Mouse (Mus musculus): ENCODE measurements around the gene Prss41. TPM values are rescaled to one million over a fixed set of nuclear protein-coding genes. Genes with fewer than 3 reads are reported as not detected.

The Prss41 gene
- total and polyA plus RNA-seq, 2 experiments from 2014 or later = not detected

DNA sequence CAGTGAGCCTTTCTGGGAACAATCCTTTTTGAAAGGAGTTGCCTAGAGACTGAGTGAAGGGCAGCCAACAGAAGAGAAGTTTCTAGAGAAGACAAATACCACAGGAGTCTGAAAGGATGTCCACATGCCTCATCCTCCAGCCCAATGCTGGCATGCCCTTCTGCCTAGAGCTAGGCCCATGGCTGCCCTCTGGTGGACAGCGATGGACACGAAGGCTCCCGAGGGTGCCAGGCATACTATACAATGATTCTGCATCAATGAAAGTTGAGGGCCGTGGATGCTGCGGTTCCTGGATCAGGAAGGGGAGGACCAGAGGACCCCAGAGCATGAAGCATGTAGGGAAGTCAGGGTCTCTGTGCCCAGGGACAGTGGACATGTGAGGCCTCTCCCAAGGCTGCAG is 9.3 kb upstream of the Prss41 start:
- Histone ChIP-seq H3K4me3 (ENCODE audit: low read depth, low read length) (no peak overlapping the region), H3K27me3 (ENCODE audit: control insufficient read depth, insufficient read depth, low read length) (no peaks in the 10 kb centered on the region), H3K4me2 (ENCODE audit: low read depth, low read length) (no peak overlapping the region), H3K9me3 (replicated peaks; ENCODE audit: control insufficient read depth, low read length) (no peaks in the 10 kb centered on the region), H3K9ac (replicated peaks; ENCODE audit: low read depth, low read length) (no peak overlapping the region), H3K27ac (ENCODE audit: low read depth) (no peak overlapping the region), H3K4me1 (ENCODE audit: control insufficient read depth, insufficient read depth) (peaks cover 3% of the 10 kb centered on the region; the same call in 1 of the 2 replicates), H3K36me3 (replicated peaks; ENCODE audit: control insufficient read depth, insufficient read depth, low read length) (no peaks in the 10 kb centered on the region)
- ATAC-seq (ENCODE audit: insufficient read depth, low read depth) (no peak), DNase-seq (ENCODE audit: low spot score) (no peak)
- 40% methylated on average over 5 of the region's 5 CpGs for WGBS
- TF ChIP-seq EP300 (IDR thresholded peaks at IDR 0.05; ENCODE audit: low read depth) = no peak
- peak; percentile 61 for TF ChIP-seq CTCF (IDR thresholded peaks at IDR 0.05; ENCODE audit: low read depth)

GRCm38 (mm10) chr17:23850853-23851749 is 7.1 kb upstream of the Prss41 start:
- no peaks in the 10 kb centered on the region for H3K36me3 ChIP-seq (replicated peaks; ENCODE audit: control insufficient read depth, insufficient read depth, low read length)
- peaks cover 3% of the 10 kb centered on the region; the same call in 1 of the 2 replicates for H3K4me1 ChIP-seq (ENCODE audit: control insufficient read depth, insufficient read depth)
- DNase-seq (ENCODE audit: low spot score) = peak; percentile 50
- WGBS = 45% methylated on average over 18 of the region's 19 CpGs
- H3K9me3 ChIP-seq (replicated peaks; ENCODE audit: control insufficient read depth, low read length) = no peaks in the 10 kb centered on the region
- ATAC-seq (ENCODE audit: insufficient read depth, low read depth) = no peak; the same call in 1 of the 2 replicates
- H3K27me3 ChIP-seq (ENCODE audit: control insufficient read depth, insufficient read depth, low read length) = no peaks in the 10 kb centered on the region
- H3K27ac ChIP-seq (ENCODE audit: low read depth) = no peak overlapping the region
- TF ChIP-seq EP300 (IDR thresholded peaks at IDR 0.05; ENCODE audit: low read depth) = no peak
- peak; percentile 81 for TF ChIP-seq CTCF (IDR thresholded peaks at IDR 0.05; ENCODE audit: low read depth)
- no peak overlapping the region for H3K9ac ChIP-seq (replicated peaks; ENCODE audit: low read depth, low read length)
- no peak overlapping the region for H3K4me2 ChIP-seq (ENCODE audit: low read depth, low read length)
- no peak overlapping the region for H3K4me3 ChIP-seq (ENCODE audit: low read depth, low read length)

DNA sequence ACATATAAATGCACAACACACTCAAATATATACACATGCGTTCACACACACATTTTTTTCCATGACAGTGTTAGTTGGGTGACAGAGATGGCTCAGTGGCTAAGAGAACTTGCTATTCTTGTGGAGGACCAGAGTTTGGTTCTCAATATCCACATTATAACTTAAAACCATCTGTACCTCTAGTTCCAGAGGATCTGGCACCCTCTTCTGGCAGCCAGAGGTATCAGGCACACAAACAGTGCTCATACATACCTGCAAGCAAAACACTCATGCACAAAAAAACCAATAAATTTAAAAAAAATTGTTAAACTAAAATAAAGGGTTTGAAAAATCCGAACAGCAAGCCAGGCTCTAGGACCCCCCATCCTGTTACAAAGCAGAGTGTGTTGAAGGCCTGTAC is 6.1 kb upstream of the Prss41 start:
- WGBS = 56% methylated on average over 2 of the region's 2 CpGs
- Histone ChIP-seq H3K4me3 (ENCODE audit: low read depth, low read length) (no peak overlapping the region), H3K27me3 (ENCODE audit: control insufficient read depth, insufficient read depth, low read length) (no peaks in the 10 kb centered on the region), H3K27ac (ENCODE audit: low read depth) (no peak overlapping the region), H3K9ac (replicated peaks; ENCODE audit: low read depth, low read length) (no peak overlapping the region), H3K4me2 (ENCODE audit: low read depth, low read length) (no peak overlapping the region), H3K4me1 (ENCODE audit: control insufficient read depth, insufficient read depth) (peaks cover 3% of the 10 kb centered on the region; the same call in 1 of the 2 replicates), H3K9me3 (replicated peaks; ENCODE audit: control insufficient read depth, low read length) (no peaks in the 10 kb centered on the region), H3K36me3 (replicated peaks; ENCODE audit: control insufficient read depth, insufficient read depth, low read length) (no peaks in the 10 kb centered on the region)
- TF ChIP-seq CTCF (IDR thresholded peaks at IDR 0.05; ENCODE audit: low read depth) (0 out of 2 replicates have a peak, but pooled peaks have one; percentile 6), EP300 (IDR thresholded peaks at IDR 0.05; ENCODE audit: low read depth) (no peak)
- DNase-seq (ENCODE audit: low spot score) = no peak
- no peak for ATAC-seq (ENCODE audit: insufficient read depth, low read depth)

DNA sequence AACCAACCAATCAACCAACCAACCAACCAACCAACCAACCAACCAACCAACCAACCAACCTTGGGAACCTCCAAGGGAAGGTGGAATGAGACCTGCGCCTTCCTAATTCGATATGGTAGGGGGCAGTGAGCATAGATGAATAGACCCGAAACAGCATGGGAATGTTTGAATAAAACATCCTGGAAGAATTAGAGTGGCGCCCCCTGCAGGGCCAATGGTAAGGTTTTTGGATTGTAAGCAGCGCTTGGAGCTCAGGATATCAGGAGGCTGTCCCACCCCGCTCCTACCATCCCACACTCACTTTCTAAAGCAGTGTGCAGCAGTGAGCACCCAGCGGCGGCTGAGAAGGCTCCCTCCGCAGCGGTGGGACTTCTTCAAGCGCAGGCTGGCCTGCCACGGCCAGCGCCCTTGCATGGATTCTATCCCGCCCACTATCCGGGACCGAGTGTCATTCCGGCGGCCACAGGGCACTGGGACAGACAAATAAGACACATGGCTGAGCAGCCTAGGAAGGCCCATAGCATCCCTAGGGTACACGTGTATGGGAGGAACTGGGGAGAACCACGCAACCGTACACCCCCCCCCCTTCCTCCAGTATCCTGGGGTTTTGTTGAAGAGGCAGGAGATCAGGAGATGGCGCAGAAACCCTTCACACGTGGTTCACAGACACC is 696 bp downstream of the Prss41 start:
- 47% methylated on average over 23 of the region's 23 CpGs for WGBS
- ATAC-seq (ENCODE audit: insufficient read depth, low read depth) = no peak

DNA sequence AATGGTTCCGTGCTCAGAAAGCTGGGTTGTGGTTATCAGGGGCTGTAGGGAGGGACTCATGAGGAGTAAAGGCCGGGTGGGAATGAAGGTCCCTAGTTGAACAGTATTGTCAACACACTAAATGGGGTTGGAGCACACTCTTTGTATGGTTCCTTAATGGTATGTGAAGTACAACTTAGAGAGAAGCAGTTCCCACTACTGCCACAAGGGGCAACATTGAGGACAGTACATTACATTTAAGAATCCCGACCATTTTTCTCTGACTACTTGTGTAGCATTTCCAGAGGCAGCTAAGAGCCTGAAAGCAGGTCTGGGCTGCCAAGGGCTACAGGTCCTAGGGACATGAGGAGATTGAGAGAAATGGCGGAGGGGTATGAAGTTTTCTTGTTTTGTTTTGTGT is 2.8 kb downstream of the Prss41 start:
- H3K9me3 ChIP-seq (replicated peaks; ENCODE audit: control insufficient read depth, low read length) = no peaks in the 10 kb centered on the region
- TF ChIP-seq CTCF (IDR thresholded peaks at IDR 0.05; ENCODE audit: low read depth) (peak; percentile 70), EP300 (IDR thresholded peaks at IDR 0.05; ENCODE audit: low read depth) (no peak)
- ATAC-seq (ENCODE audit: insufficient read depth, low read depth) = no peak; the same call in 1 of the 2 replicates

More for the DNA sequence above, 696 bp downstream of the Prss41 start:
- Histone ChIP-seq H3K4me2 (ENCODE audit: low read depth, low read length) (no peak overlapping the region), H3K36me3 (replicated peaks; ENCODE audit: control insufficient read depth, insufficient read depth, low read length) (no peaks in the 10 kb centered on the region), H3K27ac (ENCODE audit: low read depth) (no peak overlapping the region), H3K4me1 (ENCODE audit: control insufficient read depth, insufficient read depth) (no peaks in the 10 kb centered on the region), H3K9me3 (replicated peaks; ENCODE audit: control insufficient read depth, low read length) (no peaks in the 10 kb centered on the region), H3K27me3 (ENCODE audit: control insufficient read depth, insufficient read depth, low read length) (no peaks in the 10 kb centered on the region), H3K9ac (replicated peaks; ENCODE audit: low read depth, low read length) (no peak overlapping the region), H3K4me3 (ENCODE audit: low read depth, low read length) (no peak overlapping the region)
- DNase-seq (ENCODE audit: low spot score) = no peak
- TF ChIP-seq EP300 (IDR thresholded peaks at IDR 0.05; ENCODE audit: low read depth) = no peak

More for the DNA sequence above, 2.8 kb downstream of the Prss41 start:
- H3K9ac ChIP-seq (replicated peaks; ENCODE audit: low read depth, low read length) = no peak overlapping the region
- no peak overlapping the region for H3K4me2 ChIP-seq (ENCODE audit: low read depth, low read length)
- no peak overlapping the region for H3K27ac ChIP-seq (ENCODE audit: low read depth)
- no peak overlapping the region for H3K4me3 ChIP-seq (ENCODE audit: low read depth, low read length)
- no peaks in the 10 kb centered on the region for H3K4me1 ChIP-seq (ENCODE audit: control insufficient read depth, insufficient read depth)
- 33% methylated on average over 4 of the region's 4 CpGs for WGBS
- DNase-seq (ENCODE audit: low spot score) = peak; percentile 62
- no peaks in the 10 kb centered on the region for H3K27me3 ChIP-seq (ENCODE audit: control insufficient read depth, insufficient read depth, low read length)
- H3K36me3 ChIP-seq (replicated peaks; ENCODE audit: control insufficient read depth, insufficient read depth, low read length) = no peaks in the 10 kb centered on the region

All from heart, postnatal 0 days (tissue).